Mouse (Mus musculus) left cerebral cortex, adult 8-10 months (tissue): ENCODE data around the gene Gm5565. TPM values are rescaled to one million over a fixed set of nuclear protein-coding genes. Genes with fewer than 3 reads are reported as not detected.
"Not testable (repeated sequence)": the region's sequence is repeated elsewhere in the genome, so short reads cannot be mapped to it uniquely, and the experiment has no call there.

Experiments
- DNase-seq, 2 experiments: peaks; one replicate each; pipeline ENCODE4 v3.0.0; 2022; ENCODE audit warnings: low spot score in 2 of 2
- total RNA-seq, 4 experiments: library from RNA; stranded (reverse); gene quantifications; 2 replicates each; pipeline ENCODE4 v1.2.4; 2022

Gm5565 gene
- total RNA-seq: not detected

GRCm38 (mm10) chr5:146160439-146160838 lies at the start of gene Gm5565:
Gene Gm5565 (minus strand): TSS chr5:146160539.
- not testable (repeated sequence) for DNase-seq

GRCm38 (mm10) chr5:146205537-146205936 lies 45.2 kb upstream of the Gm5565 start:
- DNase-seq: no peak

- no peak for DNase-seq
These were observed 43.6 kb upstream of the Gm5565 start for GRCm38 (mm10) chr5:146203921-146204320.

GRCm38 (mm10) chr5:146200580-146200979 lies 40.2 kb upstream of the Gm5565 start:
- DNase-seq: no peak

DNA sequence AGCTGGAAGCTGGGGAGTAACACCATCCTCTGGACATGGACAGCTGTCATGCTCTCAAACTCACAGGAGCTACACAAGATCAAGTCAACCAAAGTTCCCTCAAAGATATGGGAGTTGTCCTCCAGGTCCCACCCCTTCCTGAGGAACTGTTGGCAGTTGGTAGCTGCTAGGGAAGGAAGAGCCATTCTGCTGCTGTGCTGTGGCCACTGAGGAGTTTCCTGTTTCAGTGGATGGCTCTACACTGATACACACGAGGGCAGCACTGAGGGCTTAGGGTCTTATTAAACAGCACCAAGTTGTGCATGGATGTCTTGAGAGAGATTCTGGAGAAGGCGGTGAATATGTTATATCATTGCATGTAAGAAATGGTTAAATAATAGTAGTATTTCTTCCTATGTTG lies 39.2 kb upstream of the Gm5565 start:
- DNase-seq: no peak

DNA sequence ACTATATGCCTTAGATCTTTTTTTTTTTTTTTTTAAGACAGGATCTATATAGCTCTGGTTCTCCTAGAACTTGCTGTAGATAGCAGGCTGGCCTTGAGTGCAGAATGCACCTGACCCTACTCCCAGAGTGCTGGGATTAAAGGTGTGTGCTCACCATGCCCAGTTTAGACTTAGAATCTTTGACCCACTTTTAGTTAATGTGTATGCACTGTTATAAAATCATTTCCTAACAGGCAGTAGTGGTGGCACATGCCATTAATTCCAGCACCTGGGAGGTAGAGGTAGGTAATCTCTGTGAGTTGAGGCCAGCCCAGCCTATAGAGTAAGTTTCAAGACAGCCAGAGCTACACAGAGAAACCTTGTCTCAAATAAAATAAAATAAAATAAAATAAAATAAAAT lies 38.7 kb upstream of the Gm5565 start:
- no peak for DNase-seq

DNA sequence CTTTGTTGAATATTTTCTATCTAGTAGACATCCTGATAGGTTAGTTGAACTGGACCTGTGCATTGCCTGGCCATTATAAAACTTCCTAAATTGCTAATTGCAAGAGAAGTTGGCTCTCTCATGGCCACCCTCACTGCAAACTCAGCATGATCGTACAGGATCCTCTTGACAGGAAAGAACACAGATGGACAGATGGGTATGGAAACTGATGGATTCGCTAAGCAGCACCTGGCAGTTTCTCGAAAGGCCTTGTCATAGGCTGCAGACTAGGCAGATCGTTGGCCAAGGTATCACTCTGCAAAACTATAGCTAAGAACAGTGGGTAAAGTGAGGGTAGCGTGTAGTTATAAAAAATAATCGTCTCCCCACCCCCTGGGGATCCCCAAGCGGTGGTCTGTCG lies 33.0 kb upstream of the Gm5565 start:
- DNase-seq: no peak

DNA sequence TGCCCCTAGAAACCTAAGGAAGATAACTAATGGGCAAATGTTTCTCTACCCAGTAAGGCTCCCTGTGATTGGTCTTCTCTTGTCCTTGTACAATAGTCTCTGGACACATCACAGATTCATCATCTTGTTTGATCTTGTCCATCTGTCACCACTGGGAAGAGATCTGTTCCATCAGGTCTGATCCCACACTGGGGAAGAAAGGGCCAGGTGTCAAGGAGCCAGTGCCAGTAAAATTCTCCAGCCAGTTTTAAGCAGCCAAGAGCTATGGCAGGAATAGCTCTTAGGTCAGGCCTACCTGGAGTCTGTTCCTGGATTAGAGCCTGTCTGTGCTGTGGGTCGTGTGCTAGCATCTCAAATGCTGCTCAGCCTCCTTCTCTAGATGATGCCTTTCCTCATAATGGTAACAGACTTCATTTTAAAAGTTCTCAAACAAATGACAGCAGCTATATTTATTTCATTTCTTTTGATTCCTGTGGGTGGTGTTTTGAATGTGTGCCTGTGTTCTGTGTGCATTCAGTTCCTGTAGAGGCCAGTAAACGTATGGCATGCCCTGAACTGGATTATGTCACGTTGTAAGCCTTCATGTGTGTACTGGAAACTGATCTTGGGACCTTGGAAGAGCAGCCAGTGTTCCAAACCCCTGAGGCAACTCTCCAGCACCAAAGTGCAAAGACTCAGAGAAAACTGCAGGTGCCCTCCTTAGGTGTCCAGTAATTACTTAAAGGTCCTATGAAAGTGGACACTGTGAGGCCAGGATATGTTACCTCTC lies 30.3 kb upstream of the Gm5565 start:
- DNase-seq: no peak

- no peak for DNase-seq
These were observed 29.8 kb upstream of the Gm5565 start for GRCm38 (mm10) chr5:146190093-146190492.

DNA sequence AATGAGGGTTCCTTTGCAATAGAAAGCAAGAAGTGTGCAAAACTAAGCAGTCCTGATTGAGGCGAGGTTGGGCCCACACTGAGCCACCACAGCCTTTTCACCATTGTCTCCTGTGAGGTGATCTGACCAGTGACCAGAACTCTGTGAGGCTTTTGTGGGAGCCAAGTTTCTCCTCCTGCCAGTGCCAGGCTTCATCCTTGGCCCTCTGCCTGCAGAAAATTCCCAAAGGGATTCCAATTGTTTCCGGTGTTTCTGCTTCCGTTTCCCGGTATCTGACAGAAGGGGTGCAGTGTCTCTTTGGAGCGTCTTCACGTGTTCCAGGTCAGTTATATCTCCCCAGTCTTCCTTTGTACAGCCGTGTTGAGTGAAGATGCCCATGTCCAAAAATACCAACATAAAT lies 28.4 kb upstream of the Gm5565 start:
- DNase-seq: no peak

DNA sequence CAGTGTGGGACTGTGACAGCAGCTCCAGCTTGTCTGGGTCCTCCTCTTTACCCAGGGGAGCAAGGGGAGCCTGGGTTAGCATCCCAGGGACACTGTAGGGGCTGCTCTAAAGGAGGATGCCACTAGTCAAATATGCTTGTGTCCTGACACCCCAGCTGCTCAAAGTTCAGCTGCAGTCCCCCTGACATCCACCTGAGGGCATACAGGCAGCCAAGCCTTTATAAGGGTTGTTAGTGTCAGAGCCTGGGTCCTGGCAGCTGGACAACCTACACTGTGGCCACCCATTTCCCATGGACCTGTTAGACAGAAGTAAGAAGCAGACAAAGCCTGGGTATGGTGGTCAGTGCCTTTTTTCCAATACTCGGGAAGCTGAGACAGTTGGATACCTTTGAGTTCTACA lies 27.8 kb upstream of the Gm5565 start:
- DNase-seq: no peak

GRCm38 (mm10) chr5:146187441-146187840 lies 27.1 kb upstream of the Gm5565 start:
- DNase-seq: peak; percentile 19 to 35

- not testable (repeated sequence) for DNase-seq
These were observed 24.9 kb upstream of the Gm5565 start, which contains the start of gene 1700001J03Rik for GRCm38 (mm10) chr5:146185204-146185603. Gene 1700001J03Rik (minus strand): TSS chr5:146185304.

DNA sequence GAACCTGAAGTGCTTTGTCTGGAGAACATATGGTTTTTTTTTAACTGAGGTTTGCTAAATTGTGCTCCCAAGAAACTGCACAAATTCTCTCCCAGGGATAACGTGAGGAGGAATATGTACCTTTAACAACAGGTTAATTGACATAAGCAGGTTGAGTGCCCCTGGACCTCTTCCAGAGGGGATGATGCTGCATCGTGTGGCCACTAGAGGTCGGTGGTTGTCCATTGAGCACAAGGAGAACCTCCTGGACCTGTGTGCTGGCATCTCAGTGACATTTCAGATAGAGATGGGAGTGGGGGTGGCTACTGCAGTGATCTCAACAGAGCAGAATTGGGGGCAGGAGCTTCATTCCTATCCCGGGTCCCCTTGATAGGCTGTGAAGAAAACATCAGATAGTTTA lies 12.4 kb upstream of the Gm5565 start:
- DNase-seq: not testable (repeated sequence)

DNA sequence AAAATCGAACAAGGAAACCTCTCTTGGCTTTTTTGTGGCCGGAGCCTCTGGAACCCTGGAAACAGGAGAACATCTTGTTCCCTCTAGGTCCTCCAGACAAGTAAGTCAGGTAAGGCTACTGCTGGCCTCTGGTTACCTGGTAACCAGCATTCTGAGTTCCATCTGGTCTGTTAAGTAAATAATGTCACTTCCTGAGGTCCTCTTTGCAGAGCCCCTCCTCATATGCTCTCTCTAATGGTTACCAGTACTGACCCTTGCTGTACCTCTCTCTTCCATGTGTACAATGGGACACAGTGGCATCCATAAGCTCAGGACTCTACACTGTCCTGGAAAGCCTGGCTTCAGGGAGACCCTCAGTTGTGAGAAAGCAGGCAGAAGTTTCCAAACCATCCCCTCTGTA lies 10.3 kb upstream of the Gm5565 start, which contains the start of gene Gm6309:
TSS of gene Gm6309 (minus strand) at position 101 of the 400 bp plus-strand sequence.
- DNase-seq: not testable (repeated sequence)

GRCm38 (mm10) chr5:146158326-146158725 lies 2.0 kb downstream of the Gm5565 start:
- DNase-seq: not testable (repeated sequence)

DNA sequence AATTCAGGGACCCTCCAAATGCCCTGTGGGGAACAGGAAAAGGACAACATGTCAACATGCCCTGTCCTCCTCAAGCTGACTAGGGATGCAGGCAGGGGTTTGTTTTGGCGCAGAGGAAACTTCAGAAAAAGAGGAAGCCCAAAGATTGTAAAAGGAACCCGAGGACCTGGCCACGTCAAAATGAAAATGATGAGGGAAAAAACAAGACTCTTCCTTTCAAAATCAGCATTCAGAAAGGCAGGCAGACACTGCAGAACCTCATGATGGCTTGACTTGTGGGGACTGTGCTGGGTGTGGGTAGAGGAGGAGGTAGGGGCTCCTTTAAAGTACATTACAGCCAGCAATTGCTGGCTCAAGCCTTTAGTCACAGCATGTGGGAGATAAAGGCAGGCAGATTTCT lies 9.9 kb downstream of the Gm5565 start:
- DNase-seq: no peak

DNA sequence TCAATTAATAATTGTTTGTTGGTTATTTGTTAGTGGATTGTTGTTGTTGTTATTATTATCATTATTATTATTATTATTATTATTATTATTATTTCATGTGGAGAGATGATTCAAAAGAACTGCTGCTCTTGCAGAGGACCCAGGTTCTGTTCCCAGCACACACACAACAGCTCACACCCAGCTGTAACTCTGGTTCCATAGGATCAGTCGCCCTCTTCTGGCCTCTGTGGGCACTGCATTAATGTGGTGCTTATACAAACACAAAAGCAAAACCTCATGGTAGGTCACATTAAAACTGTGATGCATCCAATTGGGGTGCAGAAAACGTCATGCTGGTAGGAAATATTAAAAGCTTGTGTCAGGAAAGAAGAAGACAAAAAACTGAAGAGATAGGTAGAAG lies 12.4 kb downstream of the Gm5565 start:
- no peak for DNase-seq

Other genes with a start within 250 kb of the Gm5565 start
- gene Cyp3a25, start 150.9 kb downstream of the Gm5565 start, total RNA-seq: not detected
- not detected for gene Cyp3a59, start 81.3 kb downstream of the Gm5565 start, total RNA-seq
- not detected for gene Gm6309, start 10.2 kb upstream of the Gm5565 start, total RNA-seq
- 1 to 10 TPM; 1.2 to 1.8 (median 1.4) TPM for gene 1700001J03Rik, start 24.8 kb upstream of the Gm5565 start, total RNA-seq
- gene Rnf6, start 61.0 kb upstream of the Gm5565 start, total RNA-seq: 10 to 100 TPM; 57.3 to 70.0 (median 62.7) TPM
- gene Cdk8, start 70.7 kb upstream of the Gm5565 start, total RNA-seq: 10 to 100 TPM; 37.6 to 39.9 (median 39.3) TPM
- 10 to 100 TPM; 88.1 to 97.5 (median 90.3) TPM for gene Wasf3, start 224.4 kb upstream of the Gm5565 start, total RNA-seq